Mouse (Mus musculus): ENCODE measurements around the gene Tsg101. TPM values are rescaled to one million over a fixed set of nuclear protein-coding genes. Genes with fewer than 3 reads are reported as not detected.
A peak's percentile ranks its signal among the peaks of the same experiment; 100 is the strongest.

Gene Tsg101
- polyA plus RNA-seq, 1 experiment: 68.5 TPM

DNA sequence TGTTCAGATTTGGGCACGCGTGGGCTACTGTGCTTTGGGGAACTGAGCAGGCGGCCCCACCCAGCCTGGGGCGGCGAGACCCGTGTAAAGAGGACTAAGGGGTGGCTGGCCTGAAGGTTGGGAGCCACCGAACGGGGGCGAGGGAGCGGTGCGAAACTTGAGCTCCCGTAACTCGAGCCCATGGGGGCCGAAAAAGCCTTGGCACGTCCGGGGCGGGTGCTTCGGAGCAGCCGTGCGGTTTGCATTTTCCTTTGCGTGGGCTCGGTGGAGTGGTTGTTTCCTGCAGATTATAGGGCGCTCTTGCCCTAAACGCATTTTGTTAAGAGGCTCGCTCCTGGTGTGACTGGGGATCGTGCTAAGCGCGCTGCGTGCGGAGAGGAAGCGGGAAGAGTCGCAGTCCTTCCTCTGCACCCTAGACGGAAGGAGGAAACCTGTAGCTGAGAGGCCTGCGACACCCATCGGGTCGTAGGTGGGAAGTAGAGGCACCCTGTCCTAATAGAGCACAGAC is 73.7 kb downstream of the Tsg101 start:
- H3K27me3 ChIP-seq (ENCODE audit: control insufficient read depth, insufficient read depth, insufficient read length): no peaks in the 10 kb centered on the region
- H3K36me3 ChIP-seq (ENCODE audit: control insufficient read depth, insufficient read depth): peaks cover 24% of the 10 kb centered on the region
- peak overlapping the region; percentile 99 for H3K4me3 ChIP-seq
- TF ChIP-seq POLR2AphosphoS2 (IDR thresholded peaks at IDR 0.05; ENCODE audit: insufficient read length, low read depth) (peak; percentile 17), E2F4 (IDR thresholded peaks at IDR 0.05; ENCODE audit: insufficient read depth) (no peak), MYOD1 (IDR thresholded peaks at IDR 0.05; ENCODE audit: control insufficient read depth in 1 of 3, insufficient read length in 2 of 3, low read depth in 2 of 3) (no peak), MAX (IDR thresholded peaks at IDR 0.05; ENCODE audit: low read depth) (no peak), SRF (IDR thresholded peaks at IDR 0.05; ENCODE audit: control insufficient read depth, insufficient read length, low read depth) (no peak), MYOG (IDR thresholded peaks at IDR 0.05; ENCODE audit: control insufficient read depth in 1 of 3, insufficient read depth in 1 of 3, insufficient read length in 2 of 3, low read depth in 2 of 3) (peak in 1 of 3 experiments; percentile 29)
- H3K4me2 ChIP-seq (ENCODE audit: low read depth): peak overlapping the region; percentile 83
- peak overlapping the region; percentile 77 for H3ac ChIP-seq (ENCODE audit: control insufficient read depth, insufficient read length)
- peaks cover 38% of the 10 kb centered on the region for H3K79me2 ChIP-seq (ENCODE audit: control insufficient read depth, insufficient read depth)

- H3K36me3 ChIP-seq (ENCODE audit: control insufficient read depth, insufficient read depth): peaks cover 21% of the 10 kb centered on the region
- H3K79me2 ChIP-seq (ENCODE audit: control insufficient read depth, insufficient read depth): peaks cover 38% of the 10 kb centered on the region
- H3ac ChIP-seq (ENCODE audit: control insufficient read depth, insufficient read length): peak overlapping the region; percentile 77
- H3K4me3 ChIP-seq: peak overlapping the region; percentile 99
- H3K4me2 ChIP-seq (ENCODE audit: low read depth): peak overlapping the region; percentile 83
- no peaks in the 10 kb centered on the region for H3K27me3 ChIP-seq (ENCODE audit: control insufficient read depth, insufficient read depth, insufficient read length)
- TF ChIP-seq SRF (IDR thresholded peaks at IDR 0.05; ENCODE audit: control insufficient read depth, insufficient read length, low read depth) (no peak), POLR2A (IDR thresholded peaks at IDR 0.05; ENCODE audit: insufficient read length, low read depth) (peak; percentile 100), USF1 (IDR thresholded peaks at IDR 0.05; ENCODE audit: low read depth) (peak; percentile 14), REST (IDR thresholded peaks at IDR 0.05; ENCODE audit: insufficient read depth, insufficient read length) (peak; percentile 31), MYOG (IDR thresholded peaks at IDR 0.05; ENCODE audit: control insufficient read depth in 1 of 3, insufficient read depth in 1 of 3, insufficient read length in 2 of 3, low read depth in 2 of 3) (peak in 1 of 3 experiments; percentile 34), TCF3 (IDR thresholded peaks at IDR 0.05; ENCODE audit: insufficient read length, low read depth) (no peak), MYOD1 (IDR thresholded peaks at IDR 0.05; ENCODE audit: control insufficient read depth in 1 of 3, insufficient read length in 2 of 3, low read depth in 2 of 3) (peak in 1 of 3 experiments; percentile 38), TCF12 (IDR thresholded peaks at IDR 0.05; ENCODE audit: insufficient read depth, poor library complexity, severe bottlenecking) (no peak), E2F4 (IDR thresholded peaks at IDR 0.05; ENCODE audit: insufficient read depth) (no peak), POLR2AphosphoS2 (IDR thresholded peaks at IDR 0.05; ENCODE audit: insufficient read length, low read depth) (peak; percentile 100), MAX (IDR thresholded peaks at IDR 0.05; ENCODE audit: low read depth) (no peak), CEBPB (IDR thresholded peaks at IDR 0.05; ENCODE audit: insufficient read depth, poor library complexity, severe bottlenecking) (no peak)
Observed at GRCm38 (mm10) chr7:46845211-46845977, 74.4 kb downstream of the Tsg101 start.

DNA sequence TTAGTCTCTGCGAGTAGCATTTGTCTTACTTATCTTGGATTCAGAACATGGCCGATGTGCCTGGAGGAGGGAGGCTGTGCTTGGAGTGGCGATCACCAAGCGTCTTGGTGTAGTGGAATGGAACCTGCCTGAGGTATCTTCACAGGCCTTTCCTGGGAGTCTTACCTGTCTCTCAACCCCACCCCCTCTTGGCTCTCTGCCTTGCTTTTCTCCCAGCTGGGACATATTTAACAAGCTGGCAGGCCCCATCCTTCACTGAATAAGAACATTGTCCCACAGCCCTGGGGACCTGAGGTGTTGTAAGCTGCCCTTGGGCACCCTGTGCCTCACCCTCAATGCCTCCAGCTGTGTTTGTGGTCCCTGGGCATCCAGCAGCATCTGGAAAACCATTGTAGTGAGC is 76.2 kb downstream of the Tsg101 start:
- no peak overlapping the region for H3K4me3 ChIP-seq
- no peak overlapping the region for H3ac ChIP-seq (ENCODE audit: control insufficient read depth, insufficient read length)
- no peak overlapping the region for H3K4me2 ChIP-seq (ENCODE audit: low read depth)
- peaks cover 29% of the 10 kb centered on the region for H3K79me2 ChIP-seq (ENCODE audit: control insufficient read depth, insufficient read depth)
- H3K27me3 ChIP-seq (ENCODE audit: control insufficient read depth, insufficient read depth, insufficient read length): no peaks in the 10 kb centered on the region
- TF ChIP-seq SRF (IDR thresholded peaks at IDR 0.05; ENCODE audit: control insufficient read depth, insufficient read length, low read depth) (no peak), MYOD1 (IDR thresholded peaks at IDR 0.05; ENCODE audit: control insufficient read depth in 1 of 3, insufficient read length in 2 of 3, low read depth in 2 of 3) (no peak), CEBPB (IDR thresholded peaks at IDR 0.05; ENCODE audit: insufficient read depth, poor library complexity, severe bottlenecking) (no peak), REST (IDR thresholded peaks at IDR 0.05; ENCODE audit: insufficient read depth, insufficient read length) (no peak), USF1 (IDR thresholded peaks at IDR 0.05; ENCODE audit: low read depth) (no peak), POLR2AphosphoS2 (IDR thresholded peaks at IDR 0.05; ENCODE audit: insufficient read length, low read depth) (no peak), POLR2A (IDR thresholded peaks at IDR 0.05; ENCODE audit: insufficient read length, low read depth) (no peak), E2F4 (IDR thresholded peaks at IDR 0.05; ENCODE audit: insufficient read depth) (no peak), MYOG (IDR thresholded peaks at IDR 0.05; ENCODE audit: control insufficient read depth in 1 of 3, insufficient read depth in 1 of 3, insufficient read length in 2 of 3, low read depth in 2 of 3) (no peak), MAX (IDR thresholded peaks at IDR 0.05; ENCODE audit: low read depth) (no peak), TCF12 (IDR thresholded peaks at IDR 0.05; ENCODE audit: insufficient read depth, poor library complexity, severe bottlenecking) (no peak), TCF3 (IDR thresholded peaks at IDR 0.05; ENCODE audit: insufficient read length, low read depth) (no peak)
- peaks cover 8% of the 10 kb centered on the region for H3K36me3 ChIP-seq (ENCODE audit: control insufficient read depth, insufficient read depth)

DNA sequence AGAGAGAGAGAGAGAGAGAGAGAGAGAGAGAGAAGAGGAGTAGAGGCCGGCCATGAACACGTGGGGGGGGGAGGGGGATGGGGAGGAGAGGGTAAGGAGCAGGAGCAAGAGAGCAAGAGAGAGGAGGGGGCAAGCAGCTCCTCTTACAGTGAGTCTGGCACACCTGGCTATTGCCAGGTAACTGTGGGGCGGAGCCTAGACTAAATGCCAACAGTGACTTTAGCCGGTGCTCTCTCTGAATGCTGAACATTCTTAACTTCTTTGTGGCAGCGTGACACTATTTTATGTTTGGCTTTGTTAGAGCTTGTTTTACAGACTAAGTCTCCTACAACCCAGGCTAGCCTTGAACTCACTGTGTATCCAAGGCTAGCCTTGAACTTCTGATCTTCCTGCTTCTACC is 77.5 kb downstream of the Tsg101 start:
- TF ChIP-seq MAX (IDR thresholded peaks at IDR 0.05; ENCODE audit: low read depth): no peak
- no peak for TF ChIP-seq TCF12 (IDR thresholded peaks at IDR 0.05; ENCODE audit: insufficient read depth, poor library complexity, severe bottlenecking)
- no peak for TF ChIP-seq MYOG (IDR thresholded peaks at IDR 0.05; ENCODE audit: control insufficient read depth in 1 of 3, insufficient read depth in 1 of 3, insufficient read length in 2 of 3, low read depth in 2 of 3)
- no peak for TF ChIP-seq MYOD1 (IDR thresholded peaks at IDR 0.05; ENCODE audit: control insufficient read depth in 1 of 3, insufficient read length in 2 of 3, low read depth in 2 of 3)
- TF ChIP-seq POLR2A (IDR thresholded peaks at IDR 0.05; ENCODE audit: insufficient read length, low read depth): no peak
- no peak for TF ChIP-seq E2F4 (IDR thresholded peaks at IDR 0.05; ENCODE audit: insufficient read depth)
- H3K4me2 ChIP-seq (ENCODE audit: low read depth): no peak overlapping the region
- H3K4me3 ChIP-seq: no peak overlapping the region
- no peak overlapping the region for H3ac ChIP-seq (ENCODE audit: control insufficient read depth, insufficient read length)
- no peaks in the 10 kb centered on the region for H3K27me3 ChIP-seq (ENCODE audit: control insufficient read depth, insufficient read depth, insufficient read length)
- H3K36me3 ChIP-seq (ENCODE audit: control insufficient read depth, insufficient read depth): no peaks in the 10 kb centered on the region
- peaks cover 16% of the 10 kb centered on the region for H3K79me2 ChIP-seq (ENCODE audit: control insufficient read depth, insufficient read depth)
